Mouse (Mus musculus) left cerebral cortex, postnatal 4 days (tissue): Measurements from ENCODE around the gene Alox12. TPM values are rescaled to one million over a fixed set of nuclear protein-coding genes. Genes with fewer than 3 reads are reported as not detected.
A peak's percentile ranks its signal among the peaks of the same experiment; 100 is the strongest.

Experiments
- DNase-seq: peaks from one replicate; pipeline ENCODE4 v3.0.0-alpha.2; 2022
- intact Hi-C: fragments of 180-260 bp; cut with DNase I; formaldehyde crosslinking; loops from one replicate; pipeline ENCODE4 v1.15.1; 2025
- total RNA-seq, 2 experiments: library from RNA; stranded (reverse); gene quantifications; 2 replicates each; pipeline ENCODE4 v1.2.3; 2021

The Alox12 gene
- total RNA-seq, 2 experiments from 2014 or later, result 0.18 to 0.40 TPM

GRCm38 (mm10) chr11:70221603-70222500 is 33.3 kb downstream of the Alox12 start:
- no peak for DNase-seq
- intact Hi-C loops, result no loop called here

GRCm38 (mm10) chr11:70220731-70221602 is 34.2 kb downstream of the Alox12 start, which contains the start of gene Slc16a13:
Slc16a13 (minus strand) TSS chr11:70221064.
- intact Hi-C loops, result no loop called here
- DNase-seq, result peak; percentile 98

- DNase-seq, result no peak
- intact Hi-C loops, result no loop called here
These were observed 34.8 kb downstream of the Alox12 start for GRCm38 (mm10) chr11:70220323-70220722.

- intact Hi-C loops, result no loop called here
These were observed 35.3 kb downstream of the Alox12 start for GRCm38 (mm10) chr11:70219873-70220272.

GRCm38 (mm10) chr11:70218741-70219470 is 36.2 kb downstream of the Alox12 start:
- intact Hi-C loops, result no loop called here
- DNase-seq, result no peak

More at GRCm38 (mm10) chr11:70219873-70220272, 35.3 kb downstream of the Alox12 start:
- DNase-seq, result no peak

- DNase-seq, result no peak
These were observed 37.1 kb downstream of the Alox12 start for GRCm38 (mm10) chr11:70218039-70218438.

GRCm38 (mm10) chr11:70216103-70216502 is 39.0 kb downstream of the Alox12 start:
- no peak for DNase-seq
- intact Hi-C loops, result no loop called here

More at GRCm38 (mm10) chr11:70218039-70218438, 37.1 kb downstream of the Alox12 start:
- intact Hi-C loops, result no loop called here

- intact Hi-C loops, result no loop called here
- DNase-seq, result no peak
These were observed 39.9 kb downstream of the Alox12 start for GRCm38 (mm10) chr11:70215301-70215700.

- no peak for DNase-seq
- intact Hi-C loops, result loop anchor here (5.0 kb wide), 3 partner anchors 143 to 283 kb away; no protein-coding TSS in a partner anchor
These were observed 40.3 kb downstream of the Alox12 start for GRCm38 (mm10) chr11:70214856-70215209.

GRCm38 (mm10) chr11:70214191-70214855 is 40.8 kb downstream of the Alox12 start:
- no peak for DNase-seq
- intact Hi-C loops, result loop anchor here (5.0 kb wide), 3 partner anchors 142 to 282 kb away; no protein-coding TSS in a partner anchor

GRCm38 (mm10) chr11:70213736-70214135 is 41.4 kb downstream of the Alox12 start:
- intact Hi-C loops, result loop anchor here (5.0 kb wide), 3 partner anchors 141 to 281 kb away; no protein-coding TSS in a partner anchor
- no peak for DNase-seq

- peak; percentile 66 for DNase-seq
- intact Hi-C loops, result loop anchor here (5.0 kb wide), 3 partner anchors 141 to 281 kb away; no protein-coding TSS in a partner anchor
These were observed 42.3 kb downstream of the Alox12 start for GRCm38 (mm10) chr11:70212896-70213295.

- intact Hi-C loops, result loop anchor here (5.0 kb wide), 3 partner anchors 140 to 280 kb away; no protein-coding TSS in a partner anchor
- no peak for DNase-seq
These were observed 42.7 kb downstream of the Alox12 start, which contains the start of gene Slc16a11 for GRCm38 (mm10) chr11:70212423-70212822. Slc16a11 (plus strand) TSS chr11:70212752.

GRCm38 (mm10) chr11:70211972-70212371 is 43.2 kb downstream of the Alox12 start:
- DNase-seq, result no peak
- intact Hi-C loops, result loop anchor here (5.0 kb wide), 3 partner anchors 140 to 280 kb away; no protein-coding TSS in a partner anchor

- intact Hi-C loops, result loop anchor here (5.0 kb wide), 3 partner anchors 138 to 278 kb away; no protein-coding TSS in a partner anchor
- no peak for DNase-seq
These were observed 44.5 kb downstream of the Alox12 start for GRCm38 (mm10) chr11:70210681-70211080.

GRCm38 (mm10) chr11:70208778-70209388 is 46.3 kb downstream of the Alox12 start:
- intact Hi-C loops, result no loop called here
- DNase-seq, result no peak

GRCm38 (mm10) chr11:70207283-70207682 is 47.9 kb downstream of the Alox12 start:
- no peak for DNase-seq
- intact Hi-C loops, result no loop called here

GRCm38 (mm10) chr11:70206801-70207200 is 48.4 kb downstream of the Alox12 start:
- intact Hi-C loops, result no loop called here
- DNase-seq, result no peak

- intact Hi-C loops, result no loop called here
- peak; percentile 91 for DNase-seq
These were observed 53.5 kb downstream of the Alox12 start for GRCm38 (mm10) chr11:70201691-70202090.
